Mouse (Mus musculus): ENCODE data around the gene Gm20388.

Gene Gm20388

GRCm38 (mm10) chr8:122223976-122224649 is 2313.5 kb downstream of the Gm20388 start:
- peak; percentile 81 for DNase-seq (ENCODE audit: inconsistent ontology term)

GRCm38 (mm10) chr8:122224650-122225022 is 2314.0 kb downstream of the Gm20388 start:
- DNase-seq (ENCODE audit: inconsistent ontology term), result peak; percentile 88

GRCm38 (mm10) chr8:122225446-122225845 is 2314.8 kb downstream of the Gm20388 start:
- DNase-seq (ENCODE audit: inconsistent ontology term), result peak; percentile 82

GRCm38 (mm10) chr8:122227345-122227744 is 2316.7 kb downstream of the Gm20388 start:
- DNase-seq (ENCODE audit: inconsistent ontology term), result peak; percentile 64

GRCm38 (mm10) chr8:122228792-122229575 is 2318.3 kb downstream of the Gm20388 start:
- no peak for DNase-seq (ENCODE audit: inconsistent ontology term)

- DNase-seq (ENCODE audit: inconsistent ontology term), result peak; percentile 51
Measured at GRCm38 (mm10) chr8:122229819-122230711, 2319.4 kb downstream of the Gm20388 start.

- peak; percentile 89 for DNase-seq (ENCODE audit: inconsistent ontology term)
Measured at GRCm38 (mm10) chr8:122230712-122231337, 2320.2 kb downstream of the Gm20388 start.

- DNase-seq (ENCODE audit: inconsistent ontology term), result peak; percentile 98
Measured at GRCm38 (mm10) chr8:122234055-122234454, 2323.4 kb downstream of the Gm20388 start.

GRCm38 (mm10) chr8:122236521-122236920 is 2325.9 kb downstream of the Gm20388 start:
- no peak for DNase-seq (ENCODE audit: inconsistent ontology term)

- DNase-seq (ENCODE audit: inconsistent ontology term), result no peak
Measured at GRCm38 (mm10) chr8:122238225-122238624, 2327.6 kb downstream of the Gm20388 start.

GRCm38 (mm10) chr8:122238731-122239130 is 2328.1 kb downstream of the Gm20388 start:
- no peak for DNase-seq (ENCODE audit: inconsistent ontology term)

- no peak for DNase-seq (ENCODE audit: inconsistent ontology term)
Measured at GRCm38 (mm10) chr8:122240241-122241026, 2329.8 kb downstream of the Gm20388 start.

GRCm38 (mm10) chr8:122243310-122243709 is 2332.7 kb downstream of the Gm20388 start:
- no peak for DNase-seq (ENCODE audit: inconsistent ontology term)

- no peak for DNase-seq (ENCODE audit: inconsistent ontology term)
Measured at GRCm38 (mm10) chr8:122245161-122245560, 2334.5 kb downstream of the Gm20388 start.

GRCm38 (mm10) chr8:122246257-122247211 is 2335.9 kb downstream of the Gm20388 start:
- DNase-seq (ENCODE audit: inconsistent ontology term), result no peak

GRCm38 (mm10) chr8:122251739-122252138 is 2341.1 kb downstream of the Gm20388 start:
- no peak for DNase-seq (ENCODE audit: inconsistent ontology term)

- no peak for DNase-seq (ENCODE audit: inconsistent ontology term)
Measured at GRCm38 (mm10) chr8:122252366-122252765, 2341.7 kb downstream of the Gm20388 start.

GRCm38 (mm10) chr8:122259351-122259750 is 2348.7 kb downstream of the Gm20388 start:
- peak; percentile 48 for DNase-seq (ENCODE audit: inconsistent ontology term)

GRCm38 (mm10) chr8:122260755-122261154 is 2350.1 kb downstream of the Gm20388 start:
- no peak for DNase-seq (ENCODE audit: inconsistent ontology term)

- DNase-seq (ENCODE audit: inconsistent ontology term), result no peak
Measured at GRCm38 (mm10) chr8:122262835-122263234, 2352.2 kb downstream of the Gm20388 start.

Data from Muller cell, postnatal 12 days (primary cell).